Mouse (Mus musculus) kidney, embryonic 14.5 days (tissue): ENCODE measurements around the gene Ap1m2. TPM values are rescaled to one million over a fixed set of nuclear protein-coding genes. Genes with fewer than 3 reads are reported as not detected.
"Not testable (repeated sequence)": the region's sequence is repeated elsewhere in the genome, so short reads cannot be mapped to it uniquely, and the experiment has no call there.

Experiments used
- ATAC-seq: fragments of 200-750 bp; cut with Nextera tagmentation; 2 replicates; pipeline ENCODE4 v1.8.0; 2017; ENCODE audit warnings: moderate number of reproducible peaks, mild to moderate bottlenecking, moderate TSS enrichment, moderate library complexity; ENCODE audit not compliant: low FRiP score, low TSS enrichment
- H3K27ac ChIP-seq: fragments of 300-500 bp; sonication (generic); 2 replicates; pipeline ENCODE4 v1.5.1; 2014; ENCODE audit warnings: low read depth, mild to moderate bottlenecking, low read length, moderate library complexity, mixed read lengths
- H3K27me3 ChIP-seq: fragments of 300-500 bp; sonication (generic); 2 replicates; pipeline ENCODE4 v1.6.1; 2014; ENCODE audit warnings: mild to moderate bottlenecking, low read length; ENCODE audit not compliant: control insufficient read depth, insufficient read depth
- H3K36me3 ChIP-seq: fragments of 300-500 bp; sonication (generic); 2 replicates; pipeline ENCODE4 v1.6.1; 2014; ENCODE audit warnings: low read length, mixed read lengths; ENCODE audit not compliant: control insufficient read depth, insufficient read depth
- H3K4me1 ChIP-seq: fragments of 300-500 bp; sonication (generic); 2 replicates; pipeline ENCODE4 v1.6.1; 2014; ENCODE audit warnings: low read length, mixed read lengths; ENCODE audit not compliant: control insufficient read depth, insufficient read depth
- H3K4me2 ChIP-seq: fragments of 300-500 bp; sonication (generic); replicated peaks from 2 replicates; pipeline ENCODE4 v1.6.1; 2014; ENCODE audit warnings: low read depth, mild to moderate bottlenecking, low read length
- H3K4me3 ChIP-seq: fragments of 300-500 bp; sonication (generic); 2 replicates; pipeline ENCODE4 v1.5.1; 2014; ENCODE audit warnings: mild to moderate bottlenecking, low read length
- H3K9ac ChIP-seq: fragments of 300-500 bp; sonication (generic); 2 replicates; pipeline ENCODE4 v1.6.1; 2014; ENCODE audit warnings: low read depth, mild to moderate bottlenecking, low read length, moderate library complexity
- H3K9me3 ChIP-seq: fragments of 300-500 bp; sonication (generic); 2 replicates; pipeline ENCODE4 v1.6.1; 2016; ENCODE audit warnings: low read length; ENCODE audit not compliant: control insufficient read depth
- WGBS: fragments of 180-500 bp; shearing (Covaris S2); extraction: QIAGEN DNeasy Blood & Tissue Kit; methylation state at CpG from one replicate; pipeline ENCODE4 v1.1.7; 2014; 5-methylcytosine and 5-hydroxymethylcytosine counted together
- polyA plus RNA-seq: library from polyadenylated mRNA; unstranded; fragments of >200 nt; fragmentation: Nextera tagmentation; extraction: Ambion mirVana; gene quantifications from 2 replicates; pipeline ENCODE4 v1.2.1, GENCODE M21; 2014

Gene Ap1m2
- polyA plus RNA-seq, 1 experiment from 2014 or later = 36.0 TPM

DNA sequence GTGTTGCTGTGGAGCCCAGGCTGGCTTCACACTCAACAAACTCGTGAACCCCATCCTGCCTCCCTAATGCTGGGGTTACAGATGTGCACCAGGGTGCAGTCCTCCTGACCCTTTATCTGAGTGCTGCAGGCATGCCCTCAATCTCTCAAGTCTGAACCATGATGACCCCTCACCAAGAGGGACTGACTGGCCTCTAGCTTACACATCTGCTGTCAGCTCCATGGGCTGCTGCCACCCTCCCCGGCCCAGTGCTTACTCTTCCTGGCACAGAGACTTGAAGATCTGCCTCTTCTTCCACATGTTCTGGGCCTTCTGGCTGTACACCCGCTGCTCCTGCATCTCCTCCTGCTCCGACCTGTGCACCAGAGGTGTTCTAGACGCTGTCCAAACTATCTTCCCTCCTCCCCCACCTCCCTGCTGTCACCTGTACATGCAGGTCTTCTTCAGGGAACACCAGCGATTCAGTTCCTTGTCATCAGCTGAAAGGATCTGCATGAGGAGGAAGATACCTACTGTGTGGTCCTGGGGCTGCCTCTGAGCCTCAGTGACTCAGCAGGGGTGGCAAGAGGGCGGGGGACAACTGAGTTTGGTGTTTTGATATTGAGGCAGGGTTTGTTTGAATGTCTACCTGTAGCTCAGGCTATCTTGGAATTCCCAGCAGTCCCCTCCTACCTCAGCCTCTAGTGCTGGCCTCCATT is 37.0 kb downstream of the Ap1m2 start:
- Histone ChIP-seq H3K27me3 (no peaks in the 10 kb centered on the region), H3K9me3 (no peaks in the 10 kb centered on the region), H3K36me3 (peaks cover 91% of the 10 kb centered on the region), H3K4me3 (no peak overlapping the region), H3K4me2 (no peak overlapping the region), H3K9ac (no peak overlapping the region), H3K27ac (no peak overlapping the region), H3K4me1 (no peaks in the 10 kb centered on the region)
- 88% methylated on average over 7 of the region's 7 CpGs for WGBS
- ATAC-seq = no peak

- no peak overlapping the region for H3K4me3 ChIP-seq
- no peaks in the 10 kb centered on the region for H3K4me1 ChIP-seq
- WGBS = 91% methylated on average over 3 of the region's 3 CpGs
- no peaks in the 10 kb centered on the region for H3K9me3 ChIP-seq
- ATAC-seq = no peak
- peaks cover 91% of the 10 kb centered on the region for H3K36me3 ChIP-seq
- no peaks in the 10 kb centered on the region for H3K27me3 ChIP-seq
- no peak overlapping the region for H3K4me2 ChIP-seq
- no peak overlapping the region for H3K27ac ChIP-seq
- no peak overlapping the region for H3K9ac ChIP-seq
These were observed 37.8 kb downstream of the Ap1m2 start for GRCm38 (mm10) chr9:21274336-21274735.

GRCm38 (mm10) chr9:21273520-21274228 is 38.5 kb downstream of the Ap1m2 start:
- WGBS = 72% methylated on average over 7 of the region's 7 CpGs
- Histone ChIP-seq H3K9ac (no peak overlapping the region), H3K4me3 (no peak overlapping the region), H3K9me3 (no peaks in the 10 kb centered on the region), H3K27ac (no peak overlapping the region), H3K36me3 (peaks cover 90% of the 10 kb centered on the region), H3K4me2 (no peak overlapping the region), H3K4me1 (no peaks in the 10 kb centered on the region), H3K27me3 (no peaks in the 10 kb centered on the region)
- ATAC-seq = no peak

GRCm38 (mm10) chr9:21273094-21273493 is 39.0 kb downstream of the Ap1m2 start:
- Histone ChIP-seq H3K4me1 (no peaks in the 10 kb centered on the region), H3K4me3 (no peak overlapping the region), H3K27ac (no peak overlapping the region), H3K36me3 (peaks cover 91% of the 10 kb centered on the region), H3K9ac (no peak overlapping the region), H3K9me3 (no peaks in the 10 kb centered on the region), H3K4me2 (no peak overlapping the region), H3K27me3 (no peaks in the 10 kb centered on the region)
- 82% methylated on average over 8 of the region's 8 CpGs for WGBS
- no peak for ATAC-seq

GRCm38 (mm10) chr9:21272391-21272790 is 39.7 kb downstream of the Ap1m2 start:
- Histone ChIP-seq H3K4me2 (no peak overlapping the region), H3K27me3 (no peaks in the 10 kb centered on the region), H3K9ac (no peak overlapping the region), H3K36me3 (peaks cover 92% of the 10 kb centered on the region), H3K27ac (no peak overlapping the region), H3K4me3 (no peak overlapping the region), H3K9me3 (no peaks in the 10 kb centered on the region), H3K4me1 (no peaks in the 10 kb centered on the region)
- ATAC-seq = no peak
- 94% methylated on average over 9 of the region's 9 CpGs for WGBS

DNA sequence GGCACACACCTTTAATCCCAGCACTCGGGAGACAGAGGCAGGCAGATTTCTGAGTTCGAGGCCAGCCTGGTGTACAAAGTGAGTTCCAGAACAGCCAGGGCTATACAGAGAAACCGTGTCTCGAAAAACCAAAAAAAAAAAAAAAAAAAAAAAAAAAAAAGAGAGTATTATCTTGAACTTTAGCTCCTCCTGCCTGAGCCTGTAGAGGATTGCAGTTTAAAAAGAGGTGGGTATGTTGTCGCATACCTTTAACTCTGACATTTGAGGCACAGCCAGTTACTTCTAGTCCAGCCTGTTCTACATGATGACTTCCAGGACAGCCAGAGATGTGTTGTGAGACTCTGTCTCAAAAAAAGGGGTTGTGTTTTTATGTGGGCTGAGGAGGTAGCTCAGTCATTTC is 42.5 kb downstream of the Ap1m2 start:
- peaks cover 15% of the 10 kb centered on the region for H3K4me1 ChIP-seq
- not testable (repeated sequence) for H3K4me3 ChIP-seq, H3K27ac ChIP-seq, H3K4me2 ChIP-seq, H3K9me3 ChIP-seq, H3K9ac ChIP-seq, ATAC-seq, H3K27me3 ChIP-seq
- peaks cover 74% of the 10 kb centered on the region for H3K36me3 ChIP-seq
- WGBS = 88% methylated on average over 5 of the region's 5 CpGs

- H3K4me2 ChIP-seq = no peak overlapping the region
- H3K4me3 ChIP-seq = no peak overlapping the region
- no peak for ATAC-seq
- no peak overlapping the region for H3K9ac ChIP-seq
- no peaks in the 10 kb centered on the region for H3K27me3 ChIP-seq
- H3K4me1 ChIP-seq = peaks cover 18% of the 10 kb centered on the region
- H3K36me3 ChIP-seq = peaks cover 61% of the 10 kb centered on the region
- H3K9me3 ChIP-seq = no peaks in the 10 kb centered on the region
- no peak overlapping the region for H3K27ac ChIP-seq
- 96% methylated on average over 16 of the region's 16 CpGs for WGBS
These were observed 43.8 kb downstream of the Ap1m2 start for GRCm38 (mm10) chr9:21268305-21268704.

- no peak overlapping the region for H3K4me3 ChIP-seq
- no peaks in the 10 kb centered on the region for H3K27me3 ChIP-seq
- no peak overlapping the region for H3K4me2 ChIP-seq
- no peak for ATAC-seq
- WGBS = 84% methylated on average over 5 of the region's 5 CpGs
- H3K9me3 ChIP-seq = no peaks in the 10 kb centered on the region
- no peak overlapping the region for H3K9ac ChIP-seq
- H3K27ac ChIP-seq = no peak overlapping the region
- H3K4me1 ChIP-seq = peaks cover 18% of the 10 kb centered on the region
- H3K36me3 ChIP-seq = peaks cover 46% of the 10 kb centered on the region
These were observed 45.2 kb downstream of the Ap1m2 start for GRCm38 (mm10) chr9:21266889-21267288.

DNA sequence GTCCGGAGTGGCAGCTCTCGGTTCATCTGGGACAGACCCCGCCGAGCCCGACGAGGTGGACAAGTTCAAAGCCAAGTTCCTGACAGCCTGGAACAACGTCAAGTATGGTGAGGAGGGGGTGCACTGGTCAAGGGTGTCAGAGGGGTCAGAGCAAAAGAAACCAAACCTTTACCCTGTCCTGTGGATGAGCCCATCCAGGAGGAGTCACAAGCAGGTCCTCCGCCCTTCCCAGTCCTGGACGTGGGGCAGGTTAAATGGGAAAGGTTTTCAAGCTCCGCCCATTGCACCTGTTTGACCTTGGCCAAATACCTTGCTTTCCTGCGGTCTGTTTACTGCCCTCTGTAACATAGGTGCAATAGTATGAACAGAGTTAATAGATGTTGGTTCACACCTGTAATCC is 46.5 kb downstream of the Ap1m2 start:
- Histone ChIP-seq H3K27me3 (no peaks in the 10 kb centered on the region), H3K27ac (no peak overlapping the region), H3K9me3 (no peaks in the 10 kb centered on the region), H3K4me3 (peak overlapping the region; percentile 93), H3K9ac (peak overlapping the region; percentile 90), H3K36me3 (peaks cover 34% of the 10 kb centered on the region), H3K4me1 (peaks cover 18% of the 10 kb centered on the region), H3K4me2 (peak overlapping the region; percentile 83)
- WGBS = 5% methylated on average over 11 of the region's 11 CpGs
- peak; percentile 25 for ATAC-seq
